Mouse (Mus musculus) liver, embryonic 11.5 days (tissue): ENCODE data around the gene Epn1. TPM values are rescaled to one million over a fixed set of nuclear protein-coding genes. Genes with fewer than 3 reads are reported as not detected.
"Not testable (repeated sequence)": the region's sequence is repeated elsewhere in the genome, so short reads cannot be mapped to it uniquely, and the experiment has no call there.

ENCODE experiments used
- ATAC-seq: fragments of 200-750 bp; cut with Nextera tagmentation; replicated peaks from 2 replicates; pipeline ENCODE4 v1.8.0; 2017; ENCODE audit warnings: moderate number of reproducible peaks, mild to moderate bottlenecking, moderate TSS enrichment, moderate library complexity; ENCODE audit not compliant: low FRiP score
- DNase-seq: peaks from one replicate; pipeline ENCODE4 v3.0.0-alpha.2; 2017; ENCODE audit warnings: low spot score
- H3K27ac ChIP-seq: fragments of 300-500 bp; sonication (generic); 2 replicates; pipeline ENCODE4 v1.5.1; 2014; ENCODE audit warnings: mild to moderate bottlenecking, low read depth, low read length, control low read depth
- H3K27me3 ChIP-seq: fragments of 300-500 bp; sonication (generic); replicated peaks from 2 replicates; pipeline ENCODE4 v1.6.1; 2014; ENCODE audit warnings: low read length, mixed read lengths; ENCODE audit not compliant: control insufficient read depth, insufficient read depth
- H3K36me3 ChIP-seq: fragments of 300-500 bp; sonication (generic); 2 replicates; pipeline ENCODE4 v1.6.1; 2014; ENCODE audit warnings: mild to moderate bottlenecking, low read length, moderate library complexity, mixed read lengths; ENCODE audit not compliant: control insufficient read depth, insufficient read depth
- H3K4me1 ChIP-seq: fragments of 300-500 bp; sonication (generic); replicated peaks from 2 replicates; pipeline ENCODE4 v1.6.1; 2014; ENCODE audit warnings: low read length, mixed read lengths; ENCODE audit not compliant: control insufficient read depth, insufficient read depth
- H3K4me2 ChIP-seq: fragments of 300-500 bp; sonication (generic); 2 replicates; pipeline ENCODE4 v1.6.1; 2014; ENCODE audit warnings: mild to moderate bottlenecking, control low read depth, moderate library complexity
- H3K4me3 ChIP-seq: fragments of 300-500 bp; sonication (generic); 2 replicates; pipeline ENCODE4 v1.5.1; 2014; ENCODE audit warnings: low read depth, low read length, control low read depth
- H3K9ac ChIP-seq: fragments of 300-500 bp; sonication (generic); 2 replicates; pipeline ENCODE4 v1.6.1; 2014; ENCODE audit warnings: low read depth, low read length, control low read depth
- H3K9me3 ChIP-seq: fragments of 300-500 bp; sonication (generic); 2 replicates; pipeline ENCODE4 v1.6.1; 2016; ENCODE audit warnings: low read length, inconsistent platforms, mixed read lengths; ENCODE audit not compliant: control insufficient read depth
- WGBS: fragments of 180-500 bp; shearing (Covaris S2); extraction: QIAGEN DNeasy Blood & Tissue Kit; methylation state at CpG from one replicate; pipeline ENCODE4 v1.1.7; 2014; 5-methylcytosine and 5-hydroxymethylcytosine counted together
- polyA plus RNA-seq: library from polyadenylated mRNA; unstranded; fragments of >200 nt; fragmentation: Nextera tagmentation; extraction: Ambion mirVana; gene quantifications from 2 replicates; pipeline ENCODE4 v1.2.1, GENCODE M21; 2014

The Epn1 gene
- polyA plus RNA-seq, 1 experiment from 2014 or later, result 88.9 TPM

DNA sequence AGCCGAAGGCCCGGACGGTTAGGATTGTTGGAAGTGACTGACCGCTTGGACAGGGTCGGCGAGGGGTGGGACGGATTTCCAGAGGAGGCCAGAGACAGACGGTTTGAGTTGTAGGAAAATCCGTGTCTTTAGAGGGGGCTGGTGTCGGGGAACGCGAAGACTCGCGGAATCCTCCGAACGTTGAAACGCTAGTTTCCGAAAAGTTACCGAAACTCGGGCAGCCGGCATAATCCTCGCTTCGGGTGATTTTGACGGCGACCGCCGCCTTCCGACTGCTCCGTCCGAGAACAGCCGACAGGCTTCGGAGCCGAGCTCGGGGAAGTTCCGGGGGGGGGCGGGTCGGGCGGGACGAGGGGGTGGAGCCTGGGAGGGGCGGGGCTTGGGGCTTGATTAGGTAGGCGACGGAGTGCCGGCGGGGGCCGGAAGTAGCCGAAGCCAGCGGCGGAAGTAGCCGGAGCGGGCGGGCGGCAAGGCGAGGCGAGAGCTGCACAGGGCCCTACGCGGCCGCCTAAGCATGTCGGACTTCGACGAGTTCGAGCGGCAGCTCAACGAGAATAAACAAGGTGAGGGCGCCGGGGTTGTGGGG is 18.2 kb upstream of the Epn1 start, which contains the start of gene U2af2:
U2af2 (plus strand) TSS at position 370 of the 586 bp plus-strand sequence.
- ATAC-seq (peak; percentile 79), DNase-seq (peak; percentile 92)
- Histone ChIP-seq H3K27ac (peak within 1 kb of the TSS; percentile 98), H3K9ac (peak within 1 kb of the TSS; percentile 98), H3K36me3 (peaks cover 12% of the 10 kb centered on the region), H3K4me1 (peaks cover 36% of the 10 kb centered on the region), H3K4me3 (peak within 1 kb of the TSS; percentile 80), H3K4me2 (peak within 1 kb of the TSS; percentile 100), H3K9me3 (no peaks in the 10 kb centered on the region), H3K27me3 (peaks cover 22% of the 10 kb centered on the region)
- WGBS, result under 1% methylated on average over 59 of the region's 65 CpGs

DNA sequence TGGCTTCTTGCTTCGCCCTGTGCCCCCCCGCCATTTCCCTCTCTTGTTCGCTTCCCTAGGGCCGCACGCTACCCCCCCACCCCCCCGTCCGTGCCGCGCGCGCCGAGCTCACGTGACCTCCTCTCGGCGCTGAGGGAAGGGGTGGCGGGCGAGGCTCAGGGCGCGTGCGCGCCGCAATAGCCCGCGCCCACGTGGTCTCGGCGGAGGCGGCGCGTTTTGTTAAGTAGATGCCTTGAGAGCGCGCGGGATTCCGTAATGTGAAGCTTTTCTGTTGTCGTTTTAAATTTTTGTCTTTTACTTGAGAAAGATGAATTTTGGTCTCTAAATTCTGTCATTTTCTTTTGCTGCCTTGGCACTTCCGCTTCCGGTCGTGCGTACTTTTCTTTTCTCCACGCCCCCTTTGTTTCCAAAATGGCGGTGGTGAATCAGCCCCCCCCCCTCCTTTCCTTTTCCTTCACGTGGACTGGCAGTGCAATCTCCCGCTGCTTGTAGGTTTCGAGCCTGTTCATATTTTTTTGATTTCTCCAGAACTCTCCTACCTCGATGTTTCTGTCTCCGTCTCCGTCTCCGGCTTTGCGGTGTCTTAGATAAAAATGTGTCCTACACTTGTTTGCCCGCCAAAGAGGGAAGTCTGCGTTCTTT is 17.6 kb upstream of the Epn1 start:
- peaks cover 37% of the 10 kb centered on the region for H3K4me1 ChIP-seq
- H3K27me3 ChIP-seq, result peaks cover 15% of the 10 kb centered on the region
- peak overlapping the region; percentile 98 for H3K9ac ChIP-seq
- WGBS, result under 1% methylated on average over 48 of the region's 51 CpGs
- peak overlapping the region; percentile 100 for H3K4me2 ChIP-seq
- no peaks in the 10 kb centered on the region for H3K9me3 ChIP-seq
- peak overlapping the region; percentile 98 for H3K27ac ChIP-seq
- peak; percentile 78 for DNase-seq
- H3K36me3 ChIP-seq, result peaks cover 18% of the 10 kb centered on the region
- ATAC-seq, result peak; percentile 67
- peak overlapping the region; percentile 80 for H3K4me3 ChIP-seq

- H3K36me3 ChIP-seq, result peaks cover 42% of the 10 kb centered on the region
- no peaks in the 10 kb centered on the region for H3K27me3 ChIP-seq
- H3K4me1 ChIP-seq, result peaks cover 33% of the 10 kb centered on the region
- no peak overlapping the region for H3K4me3 ChIP-seq
- ATAC-seq (no peak), DNase-seq (no peak)
- no peak overlapping the region for H3K9ac ChIP-seq
- H3K4me2 ChIP-seq, result peak overlapping the region; percentile 100
- H3K9me3 ChIP-seq, result no peaks in the 10 kb centered on the region
- no peak overlapping the region for H3K27ac ChIP-seq
- 88% methylated on average over 6 of the region's 6 CpGs for WGBS
Measured at GRCm38 (mm10) chr7:5064886-5065285, 15.1 kb upstream of the Epn1 start.

- Histone ChIP-seq H3K4me3 (no peak overlapping the region), H3K4me2 (peak overlapping the region; percentile 33; the same call in 1 of the 2 replicates), H3K36me3 (peaks cover 85% of the 10 kb centered on the region), H3K4me1 (peaks cover 33% of the 10 kb centered on the region), H3K27ac (peak overlapping the region; percentile 76), H3K27me3 (no peaks in the 10 kb centered on the region), H3K9ac (no peak overlapping the region), H3K9me3 (no peaks in the 10 kb centered on the region)
- WGBS, result 53% methylated on average over 1 of the region's 1 CpGs
- ATAC-seq (peak; percentile 71), DNase-seq (no peak)
Measured at GRCm38 (mm10) chr7:5073586-5073985, 6.4 kb upstream of the Epn1 start.

DNA sequence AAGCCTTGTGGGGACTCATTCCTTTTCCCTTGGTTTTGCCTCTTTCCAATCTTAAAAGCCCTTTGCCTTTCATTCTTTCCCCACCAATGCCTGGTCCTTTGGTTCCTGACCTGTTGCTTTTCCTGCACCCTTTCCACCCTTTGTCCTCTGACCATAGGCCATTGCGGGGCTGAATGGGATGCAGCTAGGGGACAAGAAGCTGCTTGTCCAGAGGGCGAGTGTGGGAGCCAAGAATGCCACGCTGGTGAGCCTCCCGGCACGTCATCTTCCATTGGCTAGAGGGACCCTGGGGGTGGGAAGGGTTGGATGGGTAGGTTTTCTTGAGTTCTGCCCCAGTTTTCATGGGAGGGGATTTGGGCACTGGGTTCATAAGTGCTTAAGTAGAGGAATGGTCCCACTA is 5.1 kb upstream of the Epn1 start:
- Histone ChIP-seq H3K9me3 (no peaks in the 10 kb centered on the region), H3K27ac (no peak overlapping the region), H3K27me3 (no peaks in the 10 kb centered on the region), H3K36me3 (peaks cover 76% of the 10 kb centered on the region), H3K4me2 (no peak overlapping the region), H3K4me3 (no peak overlapping the region), H3K4me1 (peaks cover 33% of the 10 kb centered on the region), H3K9ac (no peak overlapping the region)
- WGBS, result 95% methylated on average over 5 of the region's 5 CpGs
- no peak for ATAC-seq
- no peak for DNase-seq

- H3K9me3 ChIP-seq, result no peaks in the 10 kb centered on the region
- no peak overlapping the region for H3K4me3 ChIP-seq
- H3K36me3 ChIP-seq, result peaks cover 56% of the 10 kb centered on the region
- no peak overlapping the region; the same call in 1 of the 2 replicates for H3K4me2 ChIP-seq
- no peak overlapping the region for H3K9ac ChIP-seq
- peak overlapping the region; percentile 70 for H3K27ac ChIP-seq
- DNase-seq (no peak), ATAC-seq (peak; percentile 21; the same call in 1 of the 2 replicates)
- H3K27me3 ChIP-seq, result no peaks in the 10 kb centered on the region
- WGBS, result 71% methylated on average over 2 of the region's 2 CpGs
- H3K4me1 ChIP-seq, result peaks cover 32% of the 10 kb centered on the region
Measured at GRCm38 (mm10) chr7:5076931-5077330, 3.1 kb upstream of the Epn1 start.

DNA sequence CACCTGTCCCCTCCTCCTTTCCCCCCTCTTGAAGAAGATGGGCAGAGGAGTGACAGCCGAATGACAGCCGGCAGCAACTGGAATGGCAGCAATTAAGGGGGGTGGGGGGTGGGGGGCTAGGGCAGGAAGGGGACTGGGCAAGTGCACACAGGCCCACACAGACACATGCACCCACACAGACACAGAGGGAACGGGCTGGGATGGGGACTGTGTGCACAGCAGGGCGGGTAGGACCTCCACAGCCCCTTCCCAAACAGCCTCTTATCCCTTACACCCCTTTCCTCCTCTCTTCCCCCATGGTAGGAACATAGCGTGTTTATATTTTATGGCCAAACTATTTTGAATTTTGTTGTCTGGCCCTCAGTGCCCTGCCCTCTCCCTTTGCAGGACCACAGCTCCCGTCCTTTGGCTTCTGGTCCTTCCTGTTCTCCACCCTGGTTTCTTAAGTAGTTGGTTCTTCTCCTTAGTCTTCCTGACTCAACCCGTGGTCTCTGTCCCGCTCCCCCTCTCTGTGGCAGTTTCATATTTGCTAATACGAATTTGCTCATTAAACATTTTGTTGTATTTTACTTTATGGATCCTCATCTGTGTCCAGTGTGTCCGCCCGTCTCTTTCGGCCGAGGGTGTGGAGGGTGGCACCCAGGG is 548 bp upstream of the Epn1 start:
- Histone ChIP-seq H3K27ac (peak overlapping the region; percentile 89), H3K4me3 (peak overlapping the region; percentile 83), H3K4me2 (peak overlapping the region; percentile 75), H3K4me1 (peaks cover 20% of the 10 kb centered on the region), H3K9ac (peak overlapping the region; percentile 87), H3K36me3 (peaks cover 40% of the 10 kb centered on the region)
- 41% methylated on average over 7 of the region's 13 CpGs for WGBS
- peak; percentile 3; the same call in 1 of the 2 replicates for ATAC-seq
- not testable (repeated sequence) for H3K27me3 ChIP-seq, DNase-seq, H3K9me3 ChIP-seq

- Histone ChIP-seq H3K27me3 (no peaks in the 10 kb centered on the region), H3K9me3 (no peaks in the 10 kb centered on the region), H3K9ac (peak overlapping the region; percentile 87), H3K36me3 (peaks cover 37% of the 10 kb centered on the region), H3K4me3 (peak overlapping the region; percentile 83), H3K4me1 (peaks cover 22% of the 10 kb centered on the region), H3K4me2 (peak overlapping the region; percentile 75), H3K27ac (peak overlapping the region; percentile 89)
- WGBS, result 14% methylated on average over 6 of the region's 6 CpGs
- ATAC-seq (no peak), DNase-seq (no peak)
Measured at GRCm38 (mm10) chr7:5080815-5081214, 780 bp downstream of the Epn1 start.
